Mouse (Mus musculus) C2C12 (cell line): ENCODE results near the gene Arnt2. TPM values are rescaled to one million over a fixed set of nuclear protein-coding genes. Genes with fewer than 3 reads are reported as not detected.

Experiments used
- H3K27me3 ChIP-seq: one replicate; pipeline ENCODE4 v1.6.1; 2011; ENCODE audit not compliant: control insufficient read depth, insufficient read depth, insufficient read length
- H3K36me3 ChIP-seq: one replicate; pipeline ENCODE4 v1.6.1; 2011; ENCODE audit not compliant: control insufficient read depth, insufficient read depth
- H3K4me3 ChIP-seq: one replicate; pipeline ENCODE4 v1.5.1; 2011; ENCODE audit warnings: mild to moderate bottlenecking, control low read depth; ENCODE audit not compliant: poor library complexity, insufficient read depth, severe bottlenecking
- H3K79me2 ChIP-seq: one replicate; pipeline ENCODE4 v1.6.1; 2011; ENCODE audit not compliant: control insufficient read depth, insufficient read depth
- H3K79me3 ChIP-seq: one replicate; pipeline ENCODE4 v1.6.1; 2011; ENCODE audit warnings: low read depth, control low read depth
- H3ac ChIP-seq: one replicate; pipeline ENCODE3; 2011; ENCODE audit warnings: low read depth; ENCODE audit not compliant: control insufficient read depth, insufficient read length
- CEBPB ChIP-seq: IDR thresholded peaks from one replicate; pipeline ENCODE4 v1.6.1; 2011; ENCODE audit warnings: low read depth, mild to moderate bottlenecking, control low read depth, moderate library complexity
- CTCF ChIP-seq: IDR thresholded peaks from one replicate; pipeline ENCODE4 v1.5.1; 2011; ENCODE audit not compliant: control insufficient read depth, insufficient read depth, insufficient read length
- FOSL1 ChIP-seq: IDR thresholded peaks from one replicate; pipeline ENCODE4 v1.8.0; 2011; ENCODE audit warnings: mild to moderate bottlenecking, low read length; ENCODE audit not compliant: poor library complexity, insufficient read depth, severe bottlenecking
- MAX ChIP-seq: IDR thresholded peaks from one replicate; pipeline ENCODE4 v1.6.1; 2011; ENCODE audit warnings: mild to moderate bottlenecking, control low read depth
- MYOD1 ChIP-seq: IDR thresholded peaks from one replicate; pipeline ENCODE4 v1.6.1; 2011; ENCODE audit warnings: low read depth; ENCODE audit not compliant: control insufficient read depth, insufficient read length
- MYOG ChIP-seq: IDR thresholded peaks from one replicate; pipeline ENCODE4 v1.6.1; 2011; ENCODE audit not compliant: control insufficient read depth, insufficient read length; ENCODE audit errors: extremely low read depth
- USF1 ChIP-seq: IDR thresholded peaks from one replicate; pipeline ENCODE4 v1.6.1; 2011; ENCODE audit warnings: low read depth, mild to moderate bottlenecking, control low read depth, moderate library complexity
- polyA plus RNA-seq: library from polyadenylated mRNA; unstranded; fragments of >200 nt; fragmentation: generic; extraction: Trizol; gene quantifications from one replicate; pipeline ENCODE4 v1.2.1, GENCODE M21; 2012; ENCODE audit warnings: missing spikeins

Gene Arnt2
- polyA plus RNA-seq, 1 experiment = 3.6 TPM

DNA sequence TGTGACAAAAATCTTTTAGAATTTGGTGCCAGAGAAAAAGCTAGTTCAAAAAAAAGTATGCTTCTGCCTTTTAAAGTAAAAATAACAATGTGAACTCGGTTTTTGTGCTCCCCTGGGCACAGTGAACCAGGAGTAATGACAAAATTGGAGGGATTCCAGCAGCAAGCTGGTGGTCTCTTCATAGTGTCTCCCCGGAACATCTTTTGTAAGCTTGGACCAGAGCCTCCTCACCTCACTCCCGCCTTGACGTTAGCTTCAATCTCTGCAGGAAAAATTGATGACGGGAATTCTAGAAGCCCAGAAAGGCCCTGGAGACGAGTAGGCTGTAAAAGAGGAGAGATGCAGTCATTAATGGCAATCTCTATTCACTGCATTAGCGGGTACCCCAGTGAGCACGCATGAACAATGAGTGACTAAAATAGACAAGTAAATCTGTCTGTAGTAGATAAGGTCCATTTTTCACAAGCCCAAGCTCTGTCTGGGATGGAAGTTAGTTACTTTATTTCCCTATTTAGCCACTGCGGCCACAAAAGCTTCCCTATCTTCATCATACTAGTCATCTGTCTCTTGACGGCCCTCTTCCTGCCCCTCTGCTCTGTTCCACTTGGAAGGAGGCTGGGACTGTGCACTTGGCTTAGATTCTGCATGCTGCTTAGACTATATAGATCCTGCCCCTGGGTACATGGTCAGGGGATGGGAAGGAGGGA lies 199.2 kb downstream of the Arnt2 start:
- Histone ChIP-seq H3K79me3 (no peaks in the 10 kb centered on the region), H3ac (no peak overlapping the region), H3K36me3 (no peaks in the 10 kb centered on the region), H3K79me2 (no peaks in the 10 kb centered on the region), H3K4me3 (no peak overlapping the region), H3K27me3 (no peaks in the 10 kb centered on the region)
- TF ChIP-seq MAX (no peak), FOSL1 (no peak), CTCF (no peak), USF1 (no peak), CEBPB (no peak), MYOD1 (no peak), MYOG (no peak)

DNA sequence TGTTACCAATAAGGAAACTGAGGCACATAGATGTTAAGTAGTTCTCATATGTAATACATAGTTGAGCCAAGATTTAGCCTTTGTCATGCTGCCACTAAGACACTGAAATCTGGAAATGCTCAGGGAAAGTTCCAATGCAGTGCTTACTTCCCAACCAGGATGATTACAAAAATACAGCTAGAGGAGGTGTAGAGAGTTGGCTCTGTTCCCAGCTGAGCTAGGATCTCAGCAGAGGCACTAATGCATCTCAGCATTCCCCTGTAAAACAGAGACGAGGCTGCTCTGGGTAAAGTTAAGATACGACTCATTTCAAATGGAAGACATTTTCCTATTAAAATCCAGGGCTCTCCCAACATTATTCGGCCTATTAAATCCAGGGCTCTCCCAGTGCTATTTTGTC lies 206.0 kb downstream of the Arnt2 start:
- no peak overlapping the region for H3K4me3 ChIP-seq
- no peaks in the 10 kb centered on the region for H3K79me2 ChIP-seq
- H3K36me3 ChIP-seq = no peaks in the 10 kb centered on the region
- H3ac ChIP-seq = no peak overlapping the region
- no peaks in the 10 kb centered on the region for H3K27me3 ChIP-seq
- TF ChIP-seq CTCF (no peak), CEBPB (no peak), FOSL1 (no peak), MAX (no peak), USF1 (no peak), MYOD1 (no peak), MYOG (no peak)
- no peaks in the 10 kb centered on the region for H3K79me3 ChIP-seq

DNA sequence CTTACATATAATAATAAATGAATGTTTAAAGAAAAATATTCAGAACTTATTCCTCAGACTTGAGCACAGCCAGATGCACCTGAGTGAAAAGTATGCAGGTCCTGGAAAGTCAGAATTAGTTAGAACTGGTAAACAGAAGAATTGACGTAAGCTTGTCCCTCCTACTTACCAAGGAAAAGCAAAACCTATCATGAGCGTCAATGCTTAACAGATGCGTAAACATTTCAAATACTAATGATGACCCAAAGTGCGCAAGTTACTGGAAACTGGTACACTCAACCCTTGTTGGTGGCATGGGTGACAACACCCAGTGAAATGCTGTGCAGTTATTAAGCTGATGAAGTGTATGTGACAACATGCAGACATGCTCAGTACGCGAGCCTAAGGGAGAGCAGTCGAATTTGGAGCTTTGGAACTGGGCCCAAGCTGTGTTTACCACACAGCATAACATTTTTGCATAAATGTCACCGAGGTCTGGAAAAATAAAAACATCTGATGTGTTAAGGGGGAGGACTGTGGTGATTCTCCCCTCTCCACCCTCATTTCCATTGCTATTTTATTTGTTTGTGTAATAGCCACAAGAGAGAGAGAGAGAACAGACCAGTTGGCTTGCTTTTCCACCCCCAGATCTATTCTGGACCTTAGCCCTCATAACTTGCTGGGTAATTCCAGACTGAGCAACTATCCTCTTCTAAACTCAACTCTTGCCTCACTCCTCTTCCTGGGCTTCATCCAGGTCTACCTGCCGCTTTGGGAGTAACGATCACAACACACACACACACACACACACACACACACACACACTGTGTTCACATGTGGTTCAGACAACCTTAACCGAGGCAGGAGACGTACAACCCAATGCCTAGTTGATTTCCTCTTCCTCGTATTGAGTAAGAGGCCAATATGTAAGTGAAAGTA lies 208.6 kb downstream of the Arnt2 start:
- no peaks in the 10 kb centered on the region for H3K36me3 ChIP-seq
- no peak overlapping the region for H3ac ChIP-seq
- H3K4me3 ChIP-seq = no peak overlapping the region
- no peaks in the 10 kb centered on the region for H3K79me2 ChIP-seq
- H3K79me3 ChIP-seq = no peaks in the 10 kb centered on the region
- H3K27me3 ChIP-seq = no peaks in the 10 kb centered on the region
- no peak for TF ChIP-seq FOSL1
- no peak for TF ChIP-seq MYOG
- no peak for TF ChIP-seq MAX
- TF ChIP-seq CEBPB = no peak
- no peak for TF ChIP-seq CTCF
- no peak for TF ChIP-seq MYOD1

- no peaks in the 10 kb centered on the region for H3K79me2 ChIP-seq
- no peak overlapping the region for H3K4me3 ChIP-seq
- no peaks in the 10 kb centered on the region for H3K27me3 ChIP-seq
- no peaks in the 10 kb centered on the region for H3K36me3 ChIP-seq
- no peaks in the 10 kb centered on the region for H3K79me3 ChIP-seq
- no peak overlapping the region for H3ac ChIP-seq
- TF ChIP-seq CEBPB = peak; percentile 96
- TF ChIP-seq CTCF = no peak
- no peak for TF ChIP-seq MAX
- TF ChIP-seq FOSL1 = no peak
- TF ChIP-seq MYOD1 = peak; percentile 46
These were observed 212.6 kb downstream of the Arnt2 start for GRCm38 (mm10) chr7:84197208-84197860.

Other genes with a start within 250 kb of the Arnt2 start
- 15.0 TPM for gene Gm2115, start 118.8 kb upstream of the Arnt2 start, polyA plus RNA-seq
- 22.2 TPM for gene Fah, start 196.5 kb upstream of the Arnt2 start, polyA plus RNA-seq